Mouse (Mus musculus) megakaryocyte, adult 5-6 weeks (primary cell): ENCODE measurements around the gene Tubgcp5. TPM values are rescaled to one million over a fixed set of nuclear protein-coding genes. Genes with fewer than 3 reads are reported as not detected.
"Not testable (repeated sequence)": the region's sequence is repeated elsewhere in the genome, so short reads cannot be mapped to it uniquely, and the experiment has no call there.

ENCODE experiments used
- ATAC-seq: 2 replicates; pipeline ENCODE4 v1.8.0; 2016; ENCODE audit warnings: mild to moderate bottlenecking, inconsistent platforms; ENCODE audit not compliant: poor library complexity, severe bottlenecking
- total RNA-seq, 2 experiments: library from RNA; stranded (forward) in 1 of 2; stranded (reverse) in 1 of 2; fragments of 153-499, 151-499 nt in 1 of 2; fragments of 221-1000, 200-1000 nt in 1 of 2; gene quantifications; 2 replicates each; pipeline versions ENCODE4 v1.2.3 to v1.2.4; 2015 to 2017

The Tubgcp5 gene
- total RNA-seq (2015) (33.9 and 45.8 TPM in 2 replicates), total RNA-seq (2017) (27.9 and 34.2 TPM in 2 replicates)

DNA sequence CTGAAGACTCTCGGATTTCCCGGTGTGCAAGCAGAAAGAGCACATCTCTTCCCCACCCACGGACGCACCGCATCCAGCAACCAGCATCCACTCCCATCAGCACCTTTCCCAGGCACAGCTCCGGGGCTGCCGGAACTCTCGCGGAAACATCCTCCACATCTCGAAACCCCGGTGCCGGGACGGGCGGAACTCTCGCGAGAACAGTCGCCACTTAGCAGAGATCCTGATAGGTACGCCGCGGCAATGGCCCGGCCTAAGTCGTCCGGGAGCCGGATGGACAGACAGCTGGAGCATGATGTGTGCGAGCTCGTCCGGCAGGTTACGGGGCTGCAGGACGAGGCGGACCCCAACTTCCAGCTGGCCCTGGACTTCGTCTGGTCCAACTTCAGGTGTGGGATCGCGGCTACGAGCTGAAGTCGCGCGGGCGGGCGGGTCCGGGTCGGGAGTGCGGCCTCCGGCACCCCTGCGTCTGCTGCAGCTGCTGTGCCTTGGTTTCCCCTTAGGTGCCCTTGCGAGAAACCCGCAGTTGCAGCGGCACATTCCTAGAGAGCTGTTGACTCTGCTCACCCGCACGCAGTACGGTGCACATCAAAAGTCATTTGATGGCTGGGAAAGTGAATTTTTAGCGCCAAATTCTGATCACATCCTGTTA lies at the start of gene Tubgcp5:
Tubgcp5 (plus strand) TSS at position 203 of the 652 bp plus-strand sequence.
- ATAC-seq: peak; percentile 100

DNA sequence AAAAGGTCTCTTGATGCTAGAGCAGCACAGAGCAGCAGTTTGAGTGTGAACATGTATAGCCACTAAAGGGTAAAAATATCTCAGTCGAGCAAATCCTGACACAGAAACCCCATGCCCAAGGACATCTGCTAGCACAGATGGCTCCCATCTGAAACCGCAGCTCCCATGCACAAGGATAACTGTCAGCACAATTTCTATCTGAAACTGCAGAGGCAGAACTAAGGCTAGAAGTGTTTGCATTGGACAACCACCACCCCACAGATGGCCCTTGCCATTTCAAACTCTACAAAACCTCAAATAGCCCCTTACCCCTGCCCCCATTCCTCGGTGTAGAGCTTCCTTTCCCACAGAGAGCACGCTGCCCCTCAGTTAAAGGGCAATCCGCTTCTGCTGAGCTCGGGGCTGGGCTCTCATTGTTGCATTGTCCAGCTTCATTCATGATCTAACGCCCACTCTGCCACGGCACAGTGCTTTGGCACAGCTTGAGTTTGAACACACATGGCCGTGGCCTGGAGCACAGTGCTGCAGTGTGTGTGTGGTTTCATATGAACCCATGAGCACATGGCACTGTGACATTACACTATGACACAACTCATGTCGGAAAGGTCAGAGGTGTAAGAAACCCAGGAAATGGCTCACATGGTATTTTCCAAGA lies 49.3 kb upstream of the Tubgcp5 start:
- ATAC-seq: peak; percentile 33; the same call in 1 of the 2 replicates

DNA sequence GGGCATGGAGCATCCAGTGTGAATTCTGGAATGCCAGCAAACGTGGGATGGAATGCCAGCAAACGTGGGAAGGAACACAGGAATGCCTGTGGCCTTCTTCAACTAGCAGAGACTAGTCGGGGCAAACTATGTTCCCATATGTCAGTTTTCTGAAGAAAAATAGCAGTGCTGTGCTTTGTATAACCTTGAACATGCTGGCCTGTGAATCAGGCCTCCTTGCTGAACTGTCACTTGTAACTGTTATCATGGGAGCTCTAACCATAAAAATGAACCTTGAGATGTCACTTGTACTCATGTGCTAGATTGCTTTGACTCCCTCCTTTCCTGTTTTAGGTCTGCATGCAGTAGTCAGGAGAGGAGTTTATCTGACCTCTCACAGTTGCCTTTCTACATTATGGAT lies 43.1 kb upstream of the Tubgcp5 start:
- no peak for ATAC-seq

DNA sequence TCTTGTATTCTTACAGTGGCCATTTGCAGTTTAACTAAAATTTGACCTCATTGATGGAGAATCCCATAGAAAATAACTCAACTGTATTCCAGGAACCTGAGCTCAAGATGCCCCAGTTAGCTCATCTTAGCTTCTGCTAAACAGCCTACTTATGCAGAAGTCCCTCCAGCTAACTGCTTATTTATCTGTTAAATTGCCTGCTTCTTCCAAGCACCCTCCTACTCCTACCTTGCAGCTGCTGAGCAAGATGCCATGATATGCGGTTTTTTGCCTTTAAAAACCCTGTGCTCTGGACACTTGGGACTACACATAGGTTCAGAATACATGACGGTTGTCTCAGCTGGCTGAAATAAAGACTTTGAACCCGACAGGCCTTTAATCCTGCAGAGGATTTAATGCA lies 34.6 kb upstream of the Tubgcp5 start:
- ATAC-seq: no peak

DNA sequence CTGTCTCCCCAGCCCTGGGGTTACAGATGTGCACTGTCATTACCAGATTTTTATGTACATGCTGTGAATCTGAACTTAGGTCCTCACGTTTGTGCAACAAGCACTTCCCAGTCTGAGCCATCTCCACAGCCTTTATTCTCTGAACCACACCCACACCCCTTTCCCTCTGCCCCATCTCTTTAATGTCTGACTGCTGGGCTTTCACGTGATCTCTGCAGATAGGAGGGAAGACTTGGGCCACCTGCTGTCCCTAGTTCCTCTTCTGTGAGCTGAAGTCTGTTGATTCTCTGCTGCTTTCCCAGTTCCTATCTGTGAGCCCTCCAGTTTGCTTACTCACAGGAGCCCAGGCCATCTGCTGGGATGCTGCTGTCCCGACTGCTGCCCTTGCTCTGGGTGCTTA lies 26.0 kb upstream of the Tubgcp5 start, which contains the start of gene Siglech:
Siglech (plus strand) TSS at position 253 of the 400 bp plus-strand sequence.
- ATAC-seq: peak; percentile 68

DNA sequence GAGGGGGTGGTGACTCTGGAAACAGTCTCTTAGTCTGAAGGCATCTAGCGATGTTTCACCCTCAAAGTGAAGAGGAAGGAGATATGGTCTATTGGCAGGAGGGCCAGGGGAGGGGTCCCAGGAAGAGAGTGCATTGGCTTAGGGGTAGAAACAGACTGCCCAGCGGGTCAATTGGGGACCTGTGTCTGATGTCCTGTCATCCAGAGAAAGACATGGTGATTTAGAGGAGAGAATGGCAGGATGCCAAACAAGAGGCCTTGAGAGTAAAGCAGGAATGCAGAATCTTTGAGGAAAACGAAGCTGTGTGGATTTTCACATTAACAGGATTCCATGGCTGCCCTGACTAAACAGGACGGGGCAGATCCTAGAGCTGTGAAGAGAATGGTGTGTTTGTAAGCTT lies 13.9 kb upstream of the Tubgcp5 start:
- no peak for ATAC-seq

DNA sequence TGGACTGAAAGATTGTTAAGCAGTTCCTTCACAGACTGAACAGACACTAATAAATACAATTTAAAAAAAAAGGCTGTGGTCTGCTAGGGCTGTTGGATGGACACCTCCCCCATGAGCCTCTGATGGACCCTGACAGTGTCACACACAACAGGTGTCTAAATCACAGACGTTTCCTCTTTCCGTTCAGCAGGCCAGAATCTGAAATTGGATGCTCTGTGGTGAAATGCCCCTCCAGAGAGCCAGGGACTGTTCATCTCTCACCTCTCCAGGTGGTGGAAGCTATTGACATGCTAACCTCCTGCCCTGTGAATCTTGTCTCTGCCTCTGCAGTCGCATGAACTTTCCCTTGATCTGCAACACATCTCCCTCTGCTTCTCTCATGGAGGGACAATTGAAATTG lies 11.5 kb upstream of the Tubgcp5 start:
- ATAC-seq: no peak

DNA sequence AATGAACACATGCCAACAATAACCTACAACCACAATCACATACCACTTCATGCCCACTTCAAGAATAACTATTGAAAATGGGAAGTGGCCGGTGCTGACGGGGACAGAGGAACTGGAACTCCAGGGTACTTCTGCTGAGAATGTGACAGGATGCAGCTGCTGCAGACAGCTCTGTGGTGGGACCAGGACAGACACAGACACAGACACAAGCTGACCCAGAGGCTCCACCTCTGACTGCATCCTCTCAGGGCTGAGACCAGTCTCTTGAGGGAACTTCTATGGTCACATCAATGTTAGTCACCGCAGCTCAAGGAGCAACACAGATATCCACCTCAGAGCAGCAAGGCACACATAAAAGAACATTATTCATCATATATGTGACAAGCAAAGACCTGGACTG lies 9.4 kb upstream of the Tubgcp5 start:
- ATAC-seq: peak; percentile 98

DNA sequence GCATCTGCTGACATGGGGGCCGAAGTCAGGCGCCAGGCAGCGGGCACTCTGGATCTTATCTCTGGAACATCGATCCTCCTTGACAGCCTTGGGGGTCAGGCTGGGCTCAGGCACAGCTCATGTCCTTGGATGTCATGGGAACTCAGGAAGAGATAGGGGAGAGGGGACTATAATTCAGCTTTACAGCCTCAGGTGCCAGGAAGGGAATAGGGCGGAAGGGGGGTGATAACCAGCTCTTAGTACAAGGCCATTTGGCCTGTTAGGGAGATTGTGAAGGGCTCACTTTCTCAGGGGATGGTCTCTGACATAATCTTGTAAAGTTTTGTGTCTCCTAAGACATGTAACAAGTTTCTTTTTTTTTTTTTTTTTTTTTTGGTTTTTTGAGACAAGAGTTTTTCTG lies 3.4 kb upstream of the Tubgcp5 start:
- not testable (repeated sequence) for ATAC-seq

DNA sequence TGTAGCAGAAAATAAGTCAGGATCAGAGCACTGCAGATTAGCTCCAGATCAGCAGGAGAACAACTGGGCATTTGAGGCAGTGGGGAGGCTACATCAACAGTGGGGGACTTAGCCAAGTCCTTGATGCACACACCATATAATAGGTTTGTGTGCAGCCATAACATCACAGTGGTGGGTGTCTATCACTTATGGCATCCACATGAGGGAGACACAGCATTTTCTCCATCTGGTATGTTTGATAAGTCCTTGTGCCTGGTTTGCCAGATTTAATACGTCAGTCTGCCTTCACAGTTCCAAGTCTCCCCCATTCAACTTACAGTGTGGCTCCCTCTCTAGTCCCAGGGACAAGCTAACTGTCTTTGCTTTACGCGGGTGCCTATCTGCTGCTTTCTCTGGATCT lies 1.7 kb upstream of the Tubgcp5 start:
- no peak for ATAC-seq

DNA sequence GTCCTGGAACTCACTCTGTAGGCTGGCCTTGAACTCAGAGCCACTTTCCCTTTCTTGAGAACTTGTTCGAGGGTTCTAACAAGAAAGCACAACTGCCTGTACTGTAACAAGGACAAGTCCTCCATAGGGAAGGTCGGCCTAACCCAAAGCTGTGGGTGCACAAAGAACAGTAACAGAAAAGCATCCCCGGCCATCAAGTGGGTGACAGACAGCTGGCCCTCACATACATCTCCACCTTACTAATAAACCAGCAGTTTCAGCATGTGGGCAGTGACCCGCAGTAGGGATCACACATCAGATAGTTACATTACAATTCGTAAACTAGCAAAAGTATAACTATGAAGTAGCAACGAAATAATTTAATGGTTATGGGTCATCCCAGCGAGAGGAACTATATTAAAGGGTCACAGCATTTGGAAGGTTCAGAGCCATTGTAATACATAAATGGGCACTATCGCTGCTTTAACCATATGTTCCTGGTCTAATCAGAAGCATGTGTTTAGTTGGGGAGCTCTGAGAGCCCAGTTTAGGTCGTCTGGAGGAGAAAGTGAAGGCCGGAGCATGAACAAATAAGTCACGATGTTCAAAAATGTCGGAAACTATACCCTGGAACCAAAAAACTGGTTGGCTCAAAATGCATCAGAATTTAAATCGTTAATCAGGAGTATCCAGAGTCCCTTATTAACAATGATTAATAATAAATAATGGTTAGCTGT lies 560 bp upstream of the Tubgcp5 start:
- no peak for ATAC-seq

DNA sequence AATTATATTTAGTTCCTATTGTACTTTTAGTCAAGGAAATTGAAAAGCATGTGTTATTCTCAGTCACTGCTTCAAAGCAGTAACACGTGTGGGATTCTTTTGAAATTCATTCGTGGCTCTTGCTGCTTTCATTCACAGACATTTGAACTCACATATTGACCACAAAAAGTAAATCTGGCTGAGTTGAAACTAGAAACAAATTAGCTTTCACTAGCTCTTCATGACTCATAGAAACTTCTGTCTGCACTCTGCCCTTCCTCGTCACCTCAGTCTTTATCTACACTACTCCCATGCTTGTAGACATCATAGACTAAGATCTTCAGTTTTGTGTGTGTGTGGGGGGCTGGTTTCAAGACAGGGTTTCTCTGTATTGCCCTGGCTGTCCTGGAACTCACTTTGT lies 6.0 kb downstream of the Tubgcp5 start:
- no peak for ATAC-seq

DNA sequence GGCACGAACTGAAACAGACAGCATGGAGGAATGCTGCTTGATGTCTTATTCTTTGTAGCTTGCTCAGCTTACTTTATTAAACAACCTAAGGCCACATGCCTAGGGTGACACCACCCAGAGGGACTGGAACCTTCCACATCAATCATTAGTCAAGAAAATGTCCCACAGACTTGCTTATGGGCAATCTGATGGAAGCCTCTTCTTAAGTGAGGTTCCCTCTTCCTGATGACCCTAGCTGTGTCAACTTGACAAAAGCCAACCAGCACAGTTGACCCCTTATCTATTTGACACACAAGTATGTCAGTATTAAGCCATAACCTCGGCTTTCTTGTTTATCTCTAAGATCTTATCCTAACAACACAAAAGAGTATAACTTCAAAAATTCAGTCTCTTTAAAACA lies 16.0 kb downstream of the Tubgcp5 start:
- no peak for ATAC-seq

DNA sequence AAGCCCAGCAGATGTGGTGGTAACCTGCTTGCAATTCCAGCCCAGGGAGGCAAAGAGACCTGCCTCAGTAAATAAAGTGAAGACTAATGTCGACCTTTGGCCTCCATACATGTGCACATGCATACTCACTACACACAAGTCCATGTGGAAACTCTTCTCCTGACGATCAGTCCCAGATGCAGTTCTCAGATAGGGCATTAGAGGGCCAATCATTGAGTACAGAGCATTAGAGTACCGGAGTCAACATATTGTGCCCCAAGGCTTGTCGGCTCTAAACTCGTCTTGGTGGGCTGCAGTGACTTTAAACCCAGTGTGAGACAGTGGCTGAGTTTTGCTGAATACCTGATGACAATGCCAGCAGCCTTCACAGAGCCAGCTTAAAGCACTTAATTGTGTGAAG lies 30.5 kb downstream of the Tubgcp5 start:
- no peak for ATAC-seq

DNA sequence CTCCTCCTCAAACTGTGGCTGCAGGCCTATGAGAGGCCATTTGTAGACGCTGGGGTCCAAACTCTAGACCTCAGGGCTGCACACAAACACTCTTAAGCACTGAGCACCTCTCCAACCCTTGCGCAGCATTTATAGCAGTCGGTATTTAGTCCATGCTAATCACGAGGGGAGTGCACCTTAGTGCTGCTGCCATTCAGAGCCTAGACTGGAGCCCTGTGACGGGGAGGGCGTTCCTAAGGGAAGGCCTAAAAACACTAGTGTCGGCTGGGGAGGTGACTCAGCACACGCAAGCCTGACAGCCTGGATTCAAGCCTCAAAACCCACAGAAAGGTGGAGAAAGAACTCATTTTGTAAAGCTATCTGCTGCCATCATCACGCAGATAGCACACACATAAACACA lies 33.6 kb downstream of the Tubgcp5 start:
- no peak for ATAC-seq

DNA sequence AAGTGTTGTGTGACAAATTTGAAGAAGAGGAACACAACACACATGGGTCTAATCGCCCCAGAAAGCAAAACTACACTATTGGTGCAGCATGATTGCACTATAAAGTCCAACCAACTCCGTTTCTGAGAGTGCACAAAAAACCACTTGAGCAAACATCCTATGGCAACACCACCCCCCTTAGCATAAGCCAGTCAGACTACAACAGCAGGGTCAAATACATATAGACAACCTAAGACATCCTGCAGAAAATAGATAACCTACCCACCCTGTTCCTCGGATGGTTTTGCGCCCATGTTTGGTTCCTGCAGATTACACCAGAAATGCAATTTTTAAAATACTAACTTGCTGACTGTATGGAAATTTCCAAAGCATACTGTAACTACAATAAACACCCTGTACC lies 42.9 kb downstream of the Tubgcp5 start:
- ATAC-seq: no peak

DNA sequence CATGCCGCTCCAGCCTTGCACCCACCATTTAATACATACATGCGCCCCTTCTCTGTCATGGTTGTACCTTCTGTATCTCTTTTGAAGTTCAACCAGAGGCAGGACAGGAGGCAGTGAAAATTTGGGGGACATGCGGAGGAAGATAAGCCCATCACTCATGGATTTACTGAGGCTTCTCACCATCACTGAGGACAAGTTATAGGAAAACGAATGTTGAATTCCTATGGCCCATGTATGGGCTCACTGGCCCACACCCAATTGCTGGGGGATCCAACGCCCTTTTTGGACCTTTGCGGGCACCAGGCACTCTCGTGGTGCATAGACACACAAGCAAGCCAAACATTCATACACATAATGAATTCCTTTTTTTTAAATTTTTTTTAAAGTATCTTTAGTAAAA lies 47.5 kb downstream of the Tubgcp5 start, which contains the start of gene Cyfip1:
Cyfip1 (plus strand) TSS at position 301 of the 400 bp plus-strand sequence.
- ATAC-seq: no peak

DNA sequence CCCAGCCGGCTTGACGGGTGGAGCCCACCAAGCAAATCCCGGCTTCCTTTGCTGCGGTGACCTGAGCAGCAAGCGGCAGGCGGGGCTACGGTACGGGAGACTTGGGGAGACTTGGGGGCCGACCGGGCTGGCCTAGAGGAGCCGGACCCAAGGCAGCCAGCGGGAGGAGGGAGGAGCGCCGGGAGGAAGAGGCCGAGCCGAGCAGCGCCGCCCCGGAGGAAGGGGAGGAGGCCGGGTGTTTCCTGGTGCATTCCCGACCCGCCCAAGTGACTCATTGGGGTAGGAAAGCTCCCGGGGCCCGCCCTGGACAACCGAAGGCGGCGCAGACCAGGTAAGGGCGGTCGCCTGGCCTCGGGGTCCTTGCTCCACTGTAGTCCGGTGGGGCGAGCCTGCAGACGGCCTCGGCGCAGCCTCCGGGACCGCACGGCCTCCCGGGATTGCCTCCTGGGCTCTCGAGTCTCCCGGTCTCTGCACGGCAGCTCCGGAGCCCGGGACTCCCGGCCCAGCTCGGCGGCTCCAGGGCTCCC lies 48.1 kb downstream of the Tubgcp5 start:
- ATAC-seq: peak; percentile 90

DNA sequence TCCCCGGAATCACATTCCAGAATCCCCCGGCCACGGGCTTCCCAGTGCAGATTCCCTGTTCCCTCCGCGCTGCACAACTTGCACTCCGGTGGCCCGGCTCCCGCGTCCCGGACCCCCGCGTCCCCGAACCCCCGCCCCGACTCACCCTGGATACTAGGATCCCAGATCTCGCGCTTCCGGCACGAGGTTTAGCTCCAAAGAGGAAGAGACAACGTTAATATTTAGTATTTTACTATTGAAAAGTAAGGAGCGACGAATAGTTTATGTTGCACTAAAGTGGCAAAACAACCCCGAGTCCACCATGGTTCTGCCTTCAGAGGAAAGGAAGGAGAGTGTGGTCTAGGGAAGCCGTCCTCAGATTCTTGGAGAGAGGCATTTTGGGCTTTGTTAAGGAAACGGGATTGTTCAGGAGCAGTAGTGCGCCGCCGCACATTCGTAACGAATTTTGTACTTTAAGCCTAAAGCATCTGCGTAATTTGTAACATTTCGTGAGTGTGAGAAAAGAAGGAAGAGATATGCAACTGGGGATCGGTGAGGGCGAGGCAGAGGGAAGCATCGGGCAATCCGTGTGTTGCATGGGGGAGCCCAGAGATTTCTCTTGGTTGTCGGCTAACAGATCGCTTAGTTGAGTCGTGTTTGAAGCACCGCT lies 48.7 kb downstream of the Tubgcp5 start:
- peak; percentile 45 for ATAC-seq

DNA sequence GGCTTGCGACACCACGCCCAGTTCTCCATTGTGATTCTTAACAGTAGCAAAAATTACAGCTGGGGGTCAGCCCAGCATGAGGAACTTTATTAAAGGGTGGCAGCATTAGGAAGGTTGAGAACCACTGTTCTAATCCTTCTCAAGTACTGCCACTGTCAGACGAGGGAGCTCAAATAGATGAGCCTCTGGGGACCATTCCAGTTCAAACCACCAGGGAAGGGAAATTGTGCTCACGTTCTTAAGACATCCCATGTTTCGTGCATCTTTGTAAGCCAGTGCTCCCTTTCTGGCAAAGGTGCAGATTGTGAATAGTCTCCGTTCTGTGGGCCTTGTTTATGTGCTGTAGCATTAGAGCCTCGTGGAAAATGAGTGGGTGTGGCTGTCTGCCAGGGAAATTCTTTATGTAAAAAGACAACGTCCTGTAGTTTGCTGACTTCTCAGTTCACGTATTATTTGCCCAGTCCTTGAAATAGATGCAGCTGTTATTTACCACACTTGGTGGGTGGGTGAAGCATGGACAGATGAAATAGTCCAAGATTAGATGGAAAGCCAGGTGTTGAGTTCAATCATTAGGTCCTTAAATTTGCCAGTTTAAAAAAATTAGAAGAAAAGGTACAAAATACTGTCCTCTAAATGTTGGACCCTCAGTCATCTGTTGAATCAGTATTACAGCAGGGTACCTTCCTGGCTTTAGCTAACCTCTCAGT lies 52.8 kb downstream of the Tubgcp5 start:
- no peak for ATAC-seq
